Mouse (Mus musculus): ENCODE data around the gene Ston1. TPM values are rescaled to one million over a fixed set of nuclear protein-coding genes. Genes with fewer than 3 reads are reported as not detected.

The Ston1 gene
- polyA plus RNA-seq (2011; ENCODE audit: insufficient read depth, insufficient read length, low replicate concordance, missing spikeins), result 0.80 TPM in 1 of 2 replicates, not detected in the other

- H3K27ac ChIP-seq (ENCODE audit: control insufficient read depth, insufficient read depth, low read depth, low read length, poor library complexity), result no peak within 1 kb of the TSS
- peak within 1 kb of the TSS; percentile 21 for H3K4me3 ChIP-seq (replicated peaks; ENCODE audit: control insufficient read depth, low read depth, low read length)
- H3K4me1 ChIP-seq (ENCODE audit: control insufficient read depth, insufficient read depth, low read length), result peaks cover 2% of the 10 kb centered on the region; the same call in 1 of the 2 replicates
- WGBS, result 4% methylated on average over 41 of the region's 41 CpGs
- no peak for TF ChIP-seq CTCF (IDR thresholded peaks at IDR 0.05; ENCODE audit: control insufficient read depth, insufficient read depth, low read length)
- TF ChIP-seq POLR2A (IDR thresholded peaks at IDR 0.05; ENCODE audit: borderline replicate concordance, control insufficient read depth, low read depth, low read length), result no peak
Observed at GRCm38 (mm10) chr17:88597222-88598055, at the start of gene Ston1. Ston1 (plus strand) TSS chr17:88597684.

- no peak overlapping the region for H3K27ac ChIP-seq (ENCODE audit: control insufficient read depth, insufficient read depth, low read depth, low read length, poor library complexity)
- 85% methylated on average over 24 of the region's 24 CpGs for WGBS
- peaks cover 7% of the 10 kb centered on the region for H3K4me1 ChIP-seq (ENCODE audit: control insufficient read depth, insufficient read depth, low read length)
- H3K4me3 ChIP-seq (replicated peaks; ENCODE audit: control insufficient read depth, low read depth, low read length), result no peak overlapping the region
- TF ChIP-seq CTCF (IDR thresholded peaks at IDR 0.05; ENCODE audit: control insufficient read depth, insufficient read depth, low read length) (no peak), POLR2A (IDR thresholded peaks at IDR 0.05; ENCODE audit: borderline replicate concordance, control insufficient read depth, low read depth, low read length) (no peak)
Observed at GRCm38 (mm10) chr17:88549411-88550191, 47.9 kb upstream of the Ston1 start.

- WGBS, result 67% methylated on average over 5 of the region's 5 CpGs
- H3K4me3 ChIP-seq (replicated peaks; ENCODE audit: control insufficient read depth, low read depth, low read length), result no peak overlapping the region
- peaks cover 7% of the 10 kb centered on the region for H3K4me1 ChIP-seq (ENCODE audit: control insufficient read depth, insufficient read depth, low read length)
- no peak overlapping the region for H3K27ac ChIP-seq (ENCODE audit: control insufficient read depth, insufficient read depth, low read depth, low read length, poor library complexity)
- TF ChIP-seq POLR2A (IDR thresholded peaks at IDR 0.05; ENCODE audit: borderline replicate concordance, control insufficient read depth, low read depth, low read length) (no peak), CTCF (IDR thresholded peaks at IDR 0.05; ENCODE audit: control insufficient read depth, insufficient read depth, low read length) (no peak)
Observed at GRCm38 (mm10) chr17:88550351-88550750, 47.1 kb upstream of the Ston1 start.

GRCm38 (mm10) chr17:88550981-88551940 is 46.2 kb upstream of the Ston1 start:
- H3K4me1 ChIP-seq (ENCODE audit: control insufficient read depth, insufficient read depth, low read length), result peaks cover 7% of the 10 kb centered on the region
- TF ChIP-seq CTCF (IDR thresholded peaks at IDR 0.05; ENCODE audit: control insufficient read depth, insufficient read depth, low read length) (no peak), POLR2A (IDR thresholded peaks at IDR 0.05; ENCODE audit: borderline replicate concordance, control insufficient read depth, low read depth, low read length) (no peak)
- no peak overlapping the region for H3K4me3 ChIP-seq (replicated peaks; ENCODE audit: control insufficient read depth, low read depth, low read length)
- WGBS, result 18% methylated on average over 10 of the region's 10 CpGs
- H3K27ac ChIP-seq (ENCODE audit: control insufficient read depth, insufficient read depth, low read depth, low read length, poor library complexity), result peak overlapping the region; percentile 43; the same call in 1 of the 2 replicates

GRCm38 (mm10) chr17:88552556-88552955 is 44.9 kb upstream of the Ston1 start:
- WGBS, result 50% methylated on average over 6 of the region's 6 CpGs
- Histone ChIP-seq H3K4me1 (ENCODE audit: control insufficient read depth, insufficient read depth, low read length) (peaks cover 7% of the 10 kb centered on the region), H3K4me3 (replicated peaks; ENCODE audit: control insufficient read depth, low read depth, low read length) (no peak overlapping the region), H3K27ac (ENCODE audit: control insufficient read depth, insufficient read depth, low read depth, low read length, poor library complexity) (peak overlapping the region; percentile 64)
- TF ChIP-seq POLR2A (IDR thresholded peaks at IDR 0.05; ENCODE audit: borderline replicate concordance, control insufficient read depth, low read depth, low read length), result no peak
- TF ChIP-seq CTCF (IDR thresholded peaks at IDR 0.05; ENCODE audit: control insufficient read depth, insufficient read depth, low read length), result no peak

- no peak for TF ChIP-seq POLR2A (IDR thresholded peaks at IDR 0.05; ENCODE audit: borderline replicate concordance, control insufficient read depth, low read depth, low read length)
Observed at GRCm38 (mm10) chr17:88553001-88553449, 44.5 kb upstream of the Ston1 start.

GRCm38 (mm10) chr17:88553473-88554087 is 43.9 kb upstream of the Ston1 start:
- Histone ChIP-seq H3K4me3 (replicated peaks; ENCODE audit: control insufficient read depth, low read depth, low read length) (no peak overlapping the region), H3K27ac (ENCODE audit: control insufficient read depth, insufficient read depth, low read depth, low read length, poor library complexity) (no peak overlapping the region), H3K4me1 (ENCODE audit: control insufficient read depth, insufficient read depth, low read length) (peaks cover 7% of the 10 kb centered on the region)
- 90% methylated on average over 11 of the region's 11 CpGs for WGBS
- TF ChIP-seq POLR2A (IDR thresholded peaks at IDR 0.05; ENCODE audit: borderline replicate concordance, control insufficient read depth, low read depth, low read length) (no peak), CTCF (IDR thresholded peaks at IDR 0.05; ENCODE audit: control insufficient read depth, insufficient read depth, low read length) (no peak)

More at GRCm38 (mm10) chr17:88553001-88553449, 44.5 kb upstream of the Ston1 start:
- Histone ChIP-seq H3K4me3 (replicated peaks; ENCODE audit: control insufficient read depth, low read depth, low read length) (no peak overlapping the region), H3K27ac (ENCODE audit: control insufficient read depth, insufficient read depth, low read depth, low read length, poor library complexity) (no peak overlapping the region; the same call in 1 of the 2 replicates), H3K4me1 (ENCODE audit: control insufficient read depth, insufficient read depth, low read length) (peaks cover 7% of the 10 kb centered on the region)
- 64% methylated on average over 8 of the region's 8 CpGs for WGBS
